Mouse (Mus musculus) brain, embryonic 14.5 days (tissue): ENCODE data around the gene Ebi3.

ENCODE experiments used
- CTCF ChIP-seq: fragments of 200-500 bp; IDR thresholded peaks from 2 replicates; pipeline ENCODE4 v1.5.1; 2012; ENCODE audit warnings: inconsistent platforms, mild to moderate bottlenecking, moderate library complexity, borderline replicate concordance; ENCODE audit not compliant: insufficient read depth, insufficient read length; ENCODE audit errors: extremely low read depth
- POLR2A ChIP-seq: fragments of 200-500 bp; IDR thresholded peaks from 2 replicates; pipeline ENCODE4 v1.6.1; 2012; ENCODE audit warnings: mild to moderate bottlenecking, inconsistent platforms, borderline replicate concordance; ENCODE audit not compliant: poor library complexity, insufficient read depth, insufficient read length, severe bottlenecking; ENCODE audit errors: extremely low read depth

DNA sequence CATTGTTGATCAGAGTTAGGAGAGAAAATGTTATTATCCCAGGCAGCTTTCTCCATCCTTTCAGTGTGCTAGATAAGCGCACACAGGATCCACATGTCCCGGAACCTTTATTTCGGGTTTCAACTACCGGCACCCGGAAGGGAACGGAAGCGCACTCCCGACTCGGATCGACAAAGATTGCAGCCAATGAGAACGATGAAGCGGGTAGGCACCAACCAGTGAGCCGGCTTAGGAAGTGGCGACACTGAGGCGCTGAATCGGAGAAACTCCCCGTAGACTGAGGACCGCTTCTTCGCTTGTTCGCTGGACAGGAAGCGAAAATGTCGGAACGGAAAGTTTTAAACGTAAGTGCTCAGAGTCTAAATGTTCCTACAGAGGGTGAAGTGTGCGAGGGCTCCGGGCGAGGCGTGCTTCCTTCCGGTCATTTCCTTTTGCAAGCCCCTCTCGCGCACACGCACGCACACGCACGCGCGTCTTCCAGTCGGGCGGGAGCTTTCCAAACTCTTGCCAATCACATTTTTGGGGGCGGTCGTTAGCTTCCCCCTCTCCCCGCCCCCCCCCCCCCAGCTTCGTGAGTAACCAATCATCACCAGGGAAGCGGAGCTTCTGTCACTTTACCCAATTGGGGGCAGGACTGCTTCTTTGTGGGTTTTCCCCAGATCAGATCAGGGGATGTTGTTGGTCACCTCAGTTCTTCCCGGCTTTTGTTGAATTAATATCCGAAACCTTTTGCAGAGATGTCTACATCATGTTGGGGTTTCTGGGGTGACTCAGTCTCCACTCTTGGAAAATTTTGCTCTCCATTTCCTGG is 6.7 kb downstream of the Ebi3 start, which contains the start of gene Yju2:
- no peak for TF ChIP-seq CTCF
- peak; percentile 37; the same call in 1 of the 2 replicates for TF ChIP-seq POLR2A
